Mouse (Mus musculus) spleen, adult 2 months (tissue): ENCODE results near the gene Iqcn.

ENCODE experiments used
- CTCF ChIP-seq: fragments of 200-500 bp; IDR thresholded peaks from 2 replicates; pipeline ENCODE4 v1.5.1; 2011; ENCODE audit warnings: mild to moderate bottlenecking, inconsistent platforms; ENCODE audit not compliant: insufficient read depth, insufficient read length, insufficient replicate concordance; ENCODE audit errors: extremely low read depth
- POLR2A ChIP-seq: fragments of 200-500 bp; IDR thresholded peaks from 2 replicates; pipeline ENCODE4 v1.6.1; 2011; ENCODE audit warnings: low read depth, low read length, inconsistent platforms

GRCm38 (mm10) chr8:70667071-70667470, 36.2 kb upstream of the Iqcn start:
- TF ChIP-seq CTCF = no peak
- TF ChIP-seq POLR2A = no peak
